Mouse (Mus musculus) stomach, embryonic 16.5 days (tissue): ENCODE results near the gene Ube2q2. TPM values are rescaled to one million over a fixed set of nuclear protein-coding genes. Genes with fewer than 3 reads are reported as not detected.
"Not testable (repeated sequence)": the region's sequence is repeated elsewhere in the genome, so short reads cannot be mapped to it uniquely, and the experiment has no call there.

Experiments used
- ATAC-seq: fragments of 200-750 bp; cut with Nextera tagmentation; 2 replicates; pipeline ENCODE4 v1.8.0; 2017; ENCODE audit warnings: moderate number of reproducible peaks, moderate TSS enrichment; ENCODE audit not compliant: insufficient read depth, low FRiP score
- H3K27ac ChIP-seq: fragments of 300-500 bp; sonication (generic); 2 replicates; pipeline ENCODE4 v1.5.1; 2014; ENCODE audit warnings: low read length
- H3K27me3 ChIP-seq: fragments of 300-500 bp; sonication (generic); 2 replicates; pipeline ENCODE4 v1.6.1; 2014; ENCODE audit warnings: low read length, control low read depth, mixed read lengths; ENCODE audit not compliant: control insufficient read depth, insufficient read depth
- H3K36me3 ChIP-seq: fragments of 300-500 bp; sonication (generic); 2 replicates; pipeline ENCODE4 v1.6.1; 2014; ENCODE audit warnings: low read length; ENCODE audit not compliant: control insufficient read depth, insufficient read depth
- H3K4me1 ChIP-seq: fragments of 300-500 bp; sonication (generic); 2 replicates; pipeline ENCODE4 v1.6.1; 2014; ENCODE audit warnings: low read length, control low read depth, mixed read lengths; ENCODE audit not compliant: control insufficient read depth, insufficient read depth
- H3K4me2 ChIP-seq: fragments of 300-500 bp; sonication (generic); 2 replicates; pipeline ENCODE4 v1.6.1; 2014; ENCODE audit warnings: low read depth, low read length, mixed read lengths
- H3K4me3 ChIP-seq: fragments of 300-500 bp; sonication (generic); replicated peaks from 2 replicates; pipeline ENCODE4 v1.5.1; 2014; ENCODE audit warnings: mild to moderate bottlenecking, low read length
- H3K9ac ChIP-seq: fragments of 300-500 bp; sonication (generic); 2 replicates; pipeline ENCODE4 v1.6.1; 2014; ENCODE audit warnings: low read length
- H3K9me3 ChIP-seq: fragments of 300-500 bp; sonication (generic); replicated peaks from 2 replicates; pipeline ENCODE4 v1.6.1; 2016; ENCODE audit warnings: low read length, control low read depth; ENCODE audit not compliant: control insufficient read depth
- WGBS: fragments of 180-500 bp; shearing (Covaris S2); extraction: QIAGEN DNeasy Blood & Tissue Kit; methylation state at CpG from one replicate; pipeline ENCODE4 v1.1.7; 2014; 5-methylcytosine and 5-hydroxymethylcytosine counted together
- polyA plus RNA-seq: library from polyadenylated mRNA; unstranded; fragments of >200 nt; fragmentation: Nextera tagmentation; extraction: Ambion mirVana; gene quantifications from 2 replicates; pipeline ENCODE4 v1.2.1, GENCODE M21; 2015

Ube2q2 gene
- polyA plus RNA-seq, 1 experiment from 2014 or later, result 15.8 TPM

DNA sequence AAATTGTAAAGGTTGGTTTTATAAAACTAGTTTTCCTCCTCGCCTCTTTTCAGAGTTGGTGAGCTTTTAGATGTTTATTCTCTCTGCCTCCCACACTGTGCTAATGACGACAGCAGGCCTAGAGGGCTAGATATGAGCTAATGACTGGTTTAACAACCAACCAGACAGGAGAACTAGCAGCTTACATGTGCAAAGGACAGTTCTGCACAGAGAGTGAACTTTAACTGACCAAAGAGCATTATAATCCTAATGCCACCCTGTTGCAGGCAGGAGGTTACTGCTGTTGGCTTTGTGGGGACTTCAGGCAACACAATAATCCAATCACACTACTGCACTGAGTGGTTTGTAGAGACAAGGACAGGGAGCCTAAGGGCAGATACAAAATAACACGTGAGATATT, 94.6 kb downstream of the Ube2q2 start:
- no peak overlapping the region for H3K27ac ChIP-seq

DNA sequence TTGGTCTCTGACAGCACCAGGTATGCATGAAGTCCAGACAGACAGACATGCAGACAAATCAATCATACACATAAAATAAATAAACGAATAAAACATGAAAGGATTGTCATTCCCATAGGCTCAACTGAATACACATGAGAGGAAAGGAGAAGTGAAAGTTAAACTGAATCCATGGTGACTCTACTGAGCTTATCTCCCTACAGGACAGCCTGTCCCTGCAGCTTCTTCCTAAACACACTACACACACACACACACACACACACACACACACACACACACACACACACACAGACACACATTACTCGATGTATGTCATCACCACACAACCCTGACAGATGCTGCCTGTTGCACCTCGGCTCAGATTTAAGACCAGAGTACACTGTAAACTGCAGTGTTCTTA, 95.4 kb downstream of the Ube2q2 start:
- Histone ChIP-seq H3K4me2 (no peak overlapping the region), H3K4me1 (no peaks in the 10 kb centered on the region), H3K27me3 (no peaks in the 10 kb centered on the region), H3K9me3 (no peaks in the 10 kb centered on the region), H3K9ac (no peak overlapping the region), H3K27ac (no peak overlapping the region), H3K36me3 (no peaks in the 10 kb centered on the region), H3K4me3 (no peak overlapping the region)
- 70% methylated on average over 3 of the region's 3 CpGs for WGBS
- no peak for ATAC-seq

More for the DNA sequence above, 94.6 kb downstream of the Ube2q2 start:
- no peaks in the 10 kb centered on the region for H3K9me3 ChIP-seq
- H3K9ac ChIP-seq, result no peak overlapping the region
- H3K4me2 ChIP-seq, result no peak overlapping the region
- no peak overlapping the region for H3K4me3 ChIP-seq
- ATAC-seq, result no peak
- no peaks in the 10 kb centered on the region for H3K4me1 ChIP-seq
- no peaks in the 10 kb centered on the region for H3K36me3 ChIP-seq
- WGBS, result 75% methylated on average over 3 of the region's 3 CpGs
- H3K27me3 ChIP-seq, result no peaks in the 10 kb centered on the region

DNA sequence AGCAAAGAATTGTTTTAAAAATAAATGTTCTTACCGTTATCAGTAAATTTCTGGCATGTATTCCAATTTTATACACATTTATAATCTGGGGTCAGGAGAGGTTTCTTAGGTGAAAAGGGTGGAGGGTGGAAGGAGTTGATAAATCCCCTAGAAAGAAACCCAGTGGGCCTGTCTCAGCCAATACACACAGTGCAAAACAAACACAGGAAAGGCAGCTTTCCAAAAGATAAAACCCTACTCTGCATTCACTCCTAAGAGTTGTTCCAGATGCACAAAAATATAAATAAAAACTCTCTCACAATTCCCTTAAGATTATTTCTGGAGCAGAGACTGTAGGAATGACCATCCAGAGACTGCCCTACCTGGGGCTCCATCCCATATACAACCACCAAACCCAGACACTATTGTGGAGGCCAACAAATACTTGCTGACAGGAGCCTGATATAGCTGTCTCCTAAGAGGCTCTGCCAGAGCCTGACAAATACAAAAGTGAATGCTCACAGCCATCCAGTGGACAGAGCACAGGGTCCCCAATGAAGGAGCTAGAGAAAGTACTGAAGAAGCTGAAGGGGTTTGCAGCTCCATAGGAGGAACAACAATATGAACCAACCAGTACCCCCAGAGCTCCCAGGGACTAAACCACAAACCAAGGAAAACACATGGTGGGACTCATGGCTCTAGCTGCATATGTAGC, 96.5 kb downstream of the Ube2q2 start:
- ATAC-seq, H3K9me3 ChIP-seq, H3K4me1 ChIP-seq, H3K4me2 ChIP-seq, H3K36me3 ChIP-seq, H3K9ac ChIP-seq, H3K4me3 ChIP-seq, H3K27ac ChIP-seq, H3K27me3 ChIP-seq: not testable (repeated sequence)
- 77% methylated on average over 1 of the region's 1 CpGs for WGBS

DNA sequence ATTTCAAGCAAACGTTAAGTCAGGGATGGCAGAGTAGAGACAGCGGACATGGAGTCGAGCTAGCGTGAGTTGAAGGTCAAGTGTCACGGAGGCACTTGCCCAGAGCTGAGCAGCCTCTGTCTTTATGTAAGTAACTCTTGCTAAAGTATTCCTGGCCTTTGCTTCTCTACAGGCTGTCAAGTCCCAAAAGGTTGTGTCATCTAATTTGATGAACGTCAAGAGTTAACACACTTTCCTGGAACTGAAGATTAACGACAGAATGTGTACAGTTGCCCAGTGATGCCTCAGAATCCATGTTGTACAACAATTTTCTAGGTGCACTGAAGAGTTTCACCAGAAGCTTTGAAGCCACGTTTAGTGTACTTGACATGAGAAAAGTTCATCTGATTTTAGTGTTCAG, 97.8 kb downstream of the Ube2q2 start:
- no peak for ATAC-seq
- H3K4me2 ChIP-seq, result no peak overlapping the region
- WGBS, result 54% methylated on average over 8 of the region's 8 CpGs
- no peak overlapping the region for H3K27ac ChIP-seq
- no peak overlapping the region for H3K9ac ChIP-seq
- no peaks in the 10 kb centered on the region for H3K27me3 ChIP-seq
- H3K4me3 ChIP-seq, result no peak overlapping the region
- H3K9me3 ChIP-seq, result no peaks in the 10 kb centered on the region
- H3K4me1 ChIP-seq, result no peaks in the 10 kb centered on the region
- no peaks in the 10 kb centered on the region for H3K36me3 ChIP-seq

DNA sequence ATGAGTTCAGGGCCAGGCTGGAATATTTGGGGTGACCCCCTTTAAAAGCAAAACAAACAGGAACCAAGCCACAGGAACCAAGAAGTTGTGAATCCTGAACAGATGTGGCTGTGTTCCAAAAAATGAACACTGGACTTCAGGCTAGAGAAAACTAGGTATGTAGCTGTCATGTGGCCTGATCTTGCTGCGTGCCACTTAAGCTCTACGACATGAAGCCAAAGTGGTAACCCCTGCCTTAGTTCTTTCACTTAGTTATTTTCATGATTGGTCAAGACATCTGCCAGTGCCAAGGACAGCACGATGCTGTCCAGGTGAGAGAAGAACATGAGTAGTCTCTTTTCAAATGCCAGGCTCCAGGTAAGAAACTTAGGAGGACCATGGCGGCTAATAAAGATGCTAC, 98.3 kb downstream of the Ube2q2 start:
- Histone ChIP-seq H3K9ac (no peak overlapping the region), H3K36me3 (no peaks in the 10 kb centered on the region), H3K27ac (no peak overlapping the region), H3K4me2 (no peak overlapping the region), H3K4me3 (no peak overlapping the region), H3K9me3 (no peaks in the 10 kb centered on the region), H3K4me1 (no peaks in the 10 kb centered on the region), H3K27me3 (no peaks in the 10 kb centered on the region)
- ATAC-seq, result no peak
- WGBS, result 90% methylated on average over 4 of the region's 4 CpGs

DNA sequence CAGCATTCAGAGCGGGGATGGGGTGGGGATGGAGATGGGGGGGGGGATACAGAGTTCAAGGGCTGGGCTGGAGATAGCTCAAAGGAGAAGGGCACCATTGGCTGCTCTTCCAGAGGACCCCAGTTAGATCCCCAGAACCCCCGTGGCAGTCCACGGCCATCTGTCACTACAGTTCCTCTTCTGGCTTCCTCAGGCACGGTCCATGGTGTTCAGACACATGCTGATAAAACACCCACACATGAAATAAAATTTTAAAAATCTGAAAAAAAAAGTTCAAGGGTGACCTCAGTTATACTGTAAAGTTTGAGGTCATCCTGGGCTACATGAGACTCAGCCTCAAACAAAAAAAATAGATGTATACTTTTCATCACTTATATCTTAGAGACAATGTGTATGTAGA, 99.8 kb downstream of the Ube2q2 start:
- no peak for ATAC-seq
- H3K9ac ChIP-seq, result no peak overlapping the region
- no peak overlapping the region for H3K4me3 ChIP-seq
- H3K27ac ChIP-seq, result no peak overlapping the region
- no peak overlapping the region for H3K4me2 ChIP-seq
- H3K36me3 ChIP-seq, result no peaks in the 10 kb centered on the region
- no peaks in the 10 kb centered on the region for H3K4me1 ChIP-seq
- WGBS, result 82% methylated on average over 4 of the region's 4 CpGs
- H3K9me3 ChIP-seq, result no peaks in the 10 kb centered on the region
- H3K27me3 ChIP-seq, result no peaks in the 10 kb centered on the region

DNA sequence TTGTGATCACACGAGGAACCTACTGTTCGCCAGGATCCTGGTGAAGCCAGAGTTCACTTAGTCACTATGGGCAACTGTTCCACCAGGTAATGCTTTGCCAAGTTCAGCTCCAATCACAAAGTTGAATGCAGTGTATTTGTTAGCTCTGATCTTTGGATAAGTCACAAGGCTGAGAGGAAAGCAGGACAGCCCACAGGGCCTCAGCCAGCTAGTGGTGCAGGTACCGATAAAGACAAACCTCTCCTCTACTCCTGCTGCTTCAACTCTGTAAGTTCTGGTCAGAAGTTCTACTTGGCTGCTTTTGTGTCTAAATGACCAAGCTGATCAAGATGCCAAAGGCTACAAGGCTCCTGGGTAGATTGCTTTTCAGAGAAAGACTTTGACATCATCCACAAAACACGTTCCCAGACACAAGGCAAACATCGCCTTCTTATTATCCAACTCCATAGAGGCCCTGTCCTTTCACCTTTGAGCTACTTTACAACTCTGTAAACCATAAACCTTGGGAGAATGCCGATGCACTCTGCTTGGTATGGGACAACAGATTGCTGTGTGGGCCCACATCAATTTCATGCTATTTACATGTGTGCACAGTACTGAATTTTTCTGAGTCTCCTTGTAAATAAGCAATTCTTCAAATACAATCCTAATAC, 102.1 kb downstream of the Ube2q2 start:
- Histone ChIP-seq H3K9ac (no peak overlapping the region), H3K36me3 (no peaks in the 10 kb centered on the region), H3K27me3 (no peaks in the 10 kb centered on the region), H3K9me3 (no peaks in the 10 kb centered on the region), H3K4me1 (no peaks in the 10 kb centered on the region), H3K4me3 (no peak overlapping the region), H3K4me2 (no peak overlapping the region), H3K27ac (no peak overlapping the region)
- 76% methylated on average over 6 of the region's 6 CpGs for WGBS
- no peak; the same call in 1 of the 2 replicates for ATAC-seq

DNA sequence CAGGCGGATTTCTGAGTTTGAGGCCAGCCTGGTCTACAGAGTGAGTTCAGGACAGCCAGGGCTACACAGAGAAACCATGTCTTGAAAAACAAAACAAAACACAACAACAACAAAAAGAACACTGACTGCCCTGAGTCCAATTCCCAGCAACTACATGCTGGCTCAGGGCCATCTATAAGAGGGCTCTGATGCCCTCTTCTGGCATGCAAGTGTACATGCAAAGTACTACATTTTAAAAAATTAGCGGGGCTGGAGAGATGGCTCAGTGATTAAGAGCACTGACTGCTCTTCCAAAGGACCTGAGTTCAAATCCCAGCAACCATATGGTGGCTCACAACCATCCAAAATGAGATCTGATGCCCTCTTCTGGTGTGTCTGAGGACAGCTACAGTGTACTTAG, 103.4 kb downstream of the Ube2q2 start:
- 50% methylated on average over 2 of the region's 2 CpGs for WGBS
- not testable (repeated sequence) for H3K4me1 ChIP-seq, H3K36me3 ChIP-seq, H3K9me3 ChIP-seq, H3K9ac ChIP-seq, H3K27ac ChIP-seq, H3K4me3 ChIP-seq, H3K27me3 ChIP-seq, H3K4me2 ChIP-seq, ATAC-seq

DNA sequence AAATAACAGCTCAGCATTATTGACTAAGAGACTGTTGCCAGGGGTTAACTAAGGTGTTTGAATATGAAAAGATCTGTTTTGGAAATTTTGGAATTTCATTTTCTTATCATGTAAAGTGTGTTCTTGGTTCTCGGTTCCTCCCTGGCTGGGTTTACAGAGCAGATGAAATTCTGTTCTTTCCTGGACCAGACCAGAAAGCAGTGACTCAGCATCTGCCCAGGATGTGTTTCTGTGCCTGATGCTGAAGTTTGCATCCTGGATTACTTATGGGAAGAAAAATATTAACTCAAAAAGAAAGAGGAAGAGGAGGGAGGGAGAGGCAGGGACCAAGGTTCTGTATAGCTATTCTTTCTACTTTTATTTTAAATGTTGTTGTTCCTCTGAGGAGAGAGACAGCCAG, 105.2 kb downstream of the Ube2q2 start:
- Histone ChIP-seq H3K36me3 (no peaks in the 10 kb centered on the region), H3K9me3 (no peaks in the 10 kb centered on the region), H3K27ac (no peak overlapping the region), H3K4me3 (no peak overlapping the region), H3K4me1 (no peaks in the 10 kb centered on the region), H3K9ac (no peak overlapping the region), H3K27me3 (no peaks in the 10 kb centered on the region), H3K4me2 (no peak overlapping the region)
- 48% methylated on average over 1 of the region's 1 CpGs for WGBS
- ATAC-seq, result no peak
